Mouse (Mus musculus) ES-Bruce4 (cell line): Measurements from ENCODE around the gene Kif1b. TPM values are rescaled to one million over a fixed set of nuclear protein-coding genes. Genes with fewer than 3 reads are reported as not detected.
"Not testable (repeated sequence)": the region's sequence is repeated elsewhere in the genome, so short reads cannot be mapped to it uniquely, and the experiment has no call there.

Source experiments
- H3K27ac ChIP-seq: 2 replicates; pipeline ENCODE4 v1.5.1; 2012; ENCODE audit warnings: low read length, inconsistent platforms; ENCODE audit not compliant: insufficient read depth
- H3K27me3 ChIP-seq: 2 replicates; pipeline ENCODE4 v1.6.1; 2012; ENCODE audit warnings: mild to moderate bottlenecking, low read length, inconsistent platforms; ENCODE audit not compliant: control insufficient read depth, poor library complexity, insufficient read depth, severe bottlenecking
- H3K36me3 ChIP-seq: 2 replicates; pipeline ENCODE4 v1.6.1; 2012; ENCODE audit warnings: inconsistent platforms, mild to moderate bottlenecking, low read length, moderate library complexity; ENCODE audit not compliant: control insufficient read depth, poor library complexity, insufficient read depth, severe bottlenecking
- H3K4me1 ChIP-seq: one replicate; pipeline ENCODE4 v1.8.1; 2011; ENCODE audit warnings: low read length; ENCODE audit not compliant: control insufficient read depth, insufficient read depth
- H3K4me3 ChIP-seq: 2 replicates; pipeline ENCODE4 v1.5.1; 2011; ENCODE audit warnings: low read depth, mild to moderate bottlenecking, low read length
- H3K9ac ChIP-seq: 2 replicates; pipeline ENCODE4 v1.6.1; 2012; ENCODE audit warnings: low read depth, mild to moderate bottlenecking, inconsistent platforms; ENCODE audit not compliant: poor library complexity, severe bottlenecking
- H3K9me3 ChIP-seq: replicated peaks from 2 replicates; pipeline ENCODE4 v1.6.1; 2012; ENCODE audit warnings: mild to moderate bottlenecking, low read length, inconsistent platforms; ENCODE audit not compliant: control insufficient read depth, poor library complexity, insufficient read depth, severe bottlenecking
- CTCF ChIP-seq: IDR thresholded peaks from one replicate; pipeline ENCODE4 v1.8.1; 2011; ENCODE audit warnings: low read depth, low read length
- EP300 ChIP-seq: IDR thresholded peaks from 2 replicates; pipeline ENCODE4 v1.6.1; 2011; ENCODE audit warnings: low read depth, low read length; ENCODE audit not compliant: insufficient read depth
- POLR2A ChIP-seq: IDR thresholded peaks from one replicate; pipeline ENCODE4 v1.8.1; 2011; ENCODE audit warnings: low read length; ENCODE audit not compliant: insufficient read depth
- polyA plus RNA-seq: library from polyadenylated mRNA; stranded (reverse); fragments of >200 nt; gene quantifications from 2 replicates; pipeline ENCODE4 v1.2.4, GENCODE M21; 2011; ENCODE audit warnings: low read depth; ENCODE audit not compliant: missing spikeins, insufficient read depth, insufficient read length

Gene Kif1b
- polyA plus RNA-seq, 1 experiment, result 40.0 TPM

DNA sequence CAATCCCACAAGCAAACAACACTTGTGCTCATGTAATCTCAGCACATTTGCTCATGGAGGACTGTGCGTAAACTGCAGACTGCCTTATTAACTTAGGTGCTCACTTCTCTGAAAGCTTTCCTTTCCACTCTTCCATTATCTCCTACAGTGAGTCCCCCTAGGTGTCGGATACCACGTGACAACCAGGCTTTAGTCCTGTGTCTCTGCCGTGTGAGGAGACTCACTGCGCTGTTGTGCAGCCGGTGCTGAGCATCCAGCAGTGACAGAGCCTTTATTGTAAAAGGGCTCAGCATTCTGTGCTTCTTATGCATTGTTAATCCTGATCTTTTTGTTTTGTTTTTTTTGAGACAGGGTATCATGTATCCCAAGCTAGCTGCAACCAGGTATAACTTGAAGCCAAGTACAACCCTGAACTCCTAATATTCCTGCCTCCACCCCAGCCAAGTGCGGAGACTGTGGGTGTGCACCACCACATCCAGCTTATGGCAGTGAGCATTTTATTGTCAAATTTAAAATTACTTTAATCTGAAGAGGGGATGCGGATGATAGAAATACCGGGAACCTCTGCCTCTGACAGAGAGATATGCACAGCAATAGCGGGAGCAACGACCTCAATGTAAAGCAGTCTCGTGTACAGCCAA lies 88.0 kb downstream of the Kif1b start:
- no peak overlapping the region for H3K4me3 ChIP-seq
- no peak overlapping the region for H3K9ac ChIP-seq

DNA sequence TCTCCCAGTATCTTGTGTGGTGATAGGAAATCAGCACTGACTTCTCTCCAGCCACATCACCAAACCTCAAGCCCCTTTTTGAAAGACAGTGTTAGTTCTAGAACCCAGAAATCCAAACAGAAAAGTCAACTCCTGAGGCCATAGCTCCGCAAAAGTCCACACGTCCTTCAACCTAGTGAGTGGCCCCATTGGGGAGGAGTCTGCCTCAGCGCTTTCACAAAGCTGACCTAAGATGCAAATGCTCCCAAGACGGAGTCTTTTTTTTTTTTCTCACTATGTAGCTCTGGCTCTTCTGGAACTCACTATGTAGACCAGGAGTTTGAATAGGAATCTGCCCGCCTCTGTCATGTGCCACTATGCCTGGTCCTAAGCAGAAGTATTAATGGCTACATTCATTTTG lies 89.0 kb downstream of the Kif1b start:
- H3K4me1 ChIP-seq, result peaks cover 5% of the 10 kb centered on the region
- no peaks in the 10 kb centered on the region for H3K9me3 ChIP-seq
- H3K36me3 ChIP-seq, result 0 out of 2 replicates have a peak, but pooled peaks cover 3% of the 10 kb centered on the region
- no peaks in the 10 kb centered on the region for H3K27me3 ChIP-seq
- H3K9ac ChIP-seq, result no peak overlapping the region
- H3K27ac ChIP-seq, result no peak overlapping the region
- no peak overlapping the region for H3K4me3 ChIP-seq
- TF ChIP-seq CTCF (no peak), EP300 (no peak), POLR2A (no peak)

More for the DNA sequence above, 88.0 kb downstream of the Kif1b start:
- H3K27me3 ChIP-seq, result no peaks in the 10 kb centered on the region
- no peak for TF ChIP-seq POLR2A
- no peak for TF ChIP-seq EP300
- TF ChIP-seq CTCF, result no peak
- H3K36me3 ChIP-seq, result 0 out of 2 replicates have a peak, but pooled peaks cover 3% of the 10 kb centered on the region
- no peak overlapping the region for H3K27ac ChIP-seq
- H3K9me3 ChIP-seq, result no peaks in the 10 kb centered on the region
- H3K4me1 ChIP-seq, result peaks cover 3% of the 10 kb centered on the region

DNA sequence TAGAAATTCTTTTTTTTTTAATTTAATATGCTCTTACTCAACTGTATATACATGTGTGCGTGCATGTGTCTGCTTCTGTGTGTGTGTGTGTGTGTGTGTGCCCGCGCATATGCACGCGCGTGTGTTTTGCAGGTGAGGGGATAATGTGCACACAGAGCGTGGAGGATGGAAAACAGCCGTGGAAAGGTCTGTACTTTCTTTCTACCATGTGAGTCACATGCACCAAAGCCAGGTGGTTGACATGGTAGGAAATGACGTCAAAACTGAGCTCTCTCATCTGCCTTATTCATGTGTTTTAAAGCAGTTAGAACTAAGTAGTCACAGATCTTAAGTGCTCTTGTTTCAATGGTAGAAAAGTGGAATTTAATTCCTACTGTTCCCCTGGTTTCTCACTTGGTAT lies 91.5 kb downstream of the Kif1b start:
- Histone ChIP-seq H3K4me1 (peaks cover 5% of the 10 kb centered on the region), H3K27me3 (no peaks in the 10 kb centered on the region), H3K36me3 (peaks cover 4% of the 10 kb centered on the region; the same call in 1 of the 2 replicates), H3K4me3 (no peak overlapping the region), H3K27ac (no peak overlapping the region), H3K9ac (no peak overlapping the region), H3K9me3 (no peaks in the 10 kb centered on the region)
- TF ChIP-seq CTCF (no peak), POLR2A (no peak), EP300 (no peak)

DNA sequence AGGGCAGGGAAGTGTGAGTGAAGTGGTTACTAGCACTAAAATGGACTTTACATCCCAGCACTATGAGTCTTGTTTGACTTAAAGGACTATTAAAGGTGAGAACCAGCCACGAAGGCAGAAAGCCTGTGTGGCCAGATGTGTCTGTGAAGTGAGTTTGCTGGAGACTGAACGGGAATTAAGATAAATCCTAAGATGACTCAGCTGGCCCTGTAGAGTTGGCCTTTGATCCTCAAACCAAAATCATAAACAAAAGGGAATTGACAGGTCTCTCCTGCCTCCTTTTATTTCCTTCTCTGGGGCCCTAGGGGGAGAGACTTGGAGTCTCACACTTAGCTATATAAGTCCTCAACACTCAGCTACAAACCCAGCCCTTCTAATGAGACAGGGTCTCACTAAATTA lies 92.1 kb downstream of the Kif1b start:
- Histone ChIP-seq H3K4me1 (peaks cover 5% of the 10 kb centered on the region), H3K9ac (no peak overlapping the region), H3K27ac (no peak overlapping the region), H3K27me3 (no peaks in the 10 kb centered on the region), H3K36me3 (peaks cover 4% of the 10 kb centered on the region; the same call in 1 of the 2 replicates), H3K4me3 (no peak overlapping the region), H3K9me3 (no peaks in the 10 kb centered on the region)
- no peak for TF ChIP-seq CTCF
- no peak for TF ChIP-seq POLR2A
- no peak for TF ChIP-seq EP300

DNA sequence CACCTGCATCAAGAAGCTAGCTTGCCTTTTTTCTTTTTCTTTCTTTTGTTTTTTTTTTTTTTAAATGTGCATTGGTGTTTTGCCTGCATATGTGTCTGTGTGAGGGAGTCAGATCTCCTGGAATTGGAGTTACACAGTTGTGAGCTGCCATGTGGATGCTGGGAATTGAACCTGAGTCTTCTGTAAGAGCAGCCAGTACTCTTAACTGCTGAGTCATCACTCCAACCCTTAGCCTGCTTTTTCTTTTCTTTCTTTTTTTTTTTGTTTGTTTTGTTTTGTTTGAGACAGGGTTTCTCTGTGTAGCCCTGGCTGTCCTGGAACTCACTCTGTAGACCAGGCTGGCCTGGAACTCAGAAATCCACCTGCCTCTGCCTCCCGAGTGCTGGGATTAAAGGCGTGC lies 93.0 kb downstream of the Kif1b start:
- H3K4me1 ChIP-seq, H3K36me3 ChIP-seq, H3K4me3 ChIP-seq, H3K9me3 ChIP-seq, H3K9ac ChIP-seq, H3K27me3 ChIP-seq, H3K27ac ChIP-seq: not testable (repeated sequence)

DNA sequence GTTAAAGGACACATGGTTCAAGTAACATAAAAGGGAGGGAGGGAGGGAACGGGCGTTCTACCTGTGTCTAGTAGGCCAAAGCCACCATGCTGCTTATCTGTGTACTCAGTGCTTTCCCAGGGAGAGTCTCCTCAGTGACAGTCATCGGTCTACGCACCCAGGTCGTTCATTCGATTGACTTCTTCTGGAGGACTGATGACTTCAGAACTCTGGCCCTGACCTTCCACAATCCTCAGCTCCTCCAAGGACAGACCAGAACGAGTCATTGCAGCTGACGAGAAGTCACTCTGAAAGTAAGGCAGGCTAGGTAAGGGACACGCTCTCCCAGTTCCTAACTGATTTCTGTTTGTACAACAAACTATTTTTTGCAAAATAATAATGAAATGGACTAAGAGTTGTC lies 94.0 kb downstream of the Kif1b start:
- no peak overlapping the region for H3K9ac ChIP-seq
- no peak overlapping the region for H3K27ac ChIP-seq
- H3K36me3 ChIP-seq, result peaks cover 4% of the 10 kb centered on the region; the same call in 1 of the 2 replicates
- H3K9me3 ChIP-seq, result no peaks in the 10 kb centered on the region
- H3K27me3 ChIP-seq, result no peaks in the 10 kb centered on the region
- H3K4me1 ChIP-seq, result peaks cover 3% of the 10 kb centered on the region
- TF ChIP-seq POLR2A (no peak), CTCF (no peak)
- H3K4me3 ChIP-seq, result no peak overlapping the region

DNA sequence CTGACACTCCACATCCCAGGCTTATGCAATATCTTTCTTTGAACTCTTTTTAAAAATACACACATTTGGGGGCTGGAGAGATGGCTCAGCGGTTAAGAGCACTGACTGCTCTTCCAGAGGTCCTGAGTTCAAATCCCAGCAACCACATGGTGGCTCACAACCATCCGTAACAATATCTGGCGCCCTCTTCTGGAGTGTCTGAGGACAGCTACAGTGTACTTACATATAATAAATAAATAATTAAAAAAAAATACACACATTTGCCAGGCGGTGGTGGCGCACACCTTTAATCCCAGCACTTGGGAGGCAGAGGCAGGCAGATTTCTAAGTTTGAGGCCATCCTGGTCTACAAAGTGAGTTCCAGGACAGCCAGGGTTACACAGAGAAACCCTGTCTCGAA lies 96.1 kb downstream of the Kif1b start:
- not testable (repeated sequence) for H3K9ac ChIP-seq, H3K4me1 ChIP-seq, H3K4me3 ChIP-seq, H3K27me3 ChIP-seq, H3K36me3 ChIP-seq, H3K27ac ChIP-seq, H3K9me3 ChIP-seq
